Mouse (Mus musculus) NIH3T3 (cell line): ENCODE measurements around the gene Gnaz.
A peak's percentile ranks its signal among the peaks of the same experiment; 100 is the strongest.

Source experiments
- DNase-seq: peaks from one replicate; pipeline ENCODE4 v3.0.0-alpha.2; 2012; ENCODE audit warnings: low read depth

Gnaz gene

DNA sequence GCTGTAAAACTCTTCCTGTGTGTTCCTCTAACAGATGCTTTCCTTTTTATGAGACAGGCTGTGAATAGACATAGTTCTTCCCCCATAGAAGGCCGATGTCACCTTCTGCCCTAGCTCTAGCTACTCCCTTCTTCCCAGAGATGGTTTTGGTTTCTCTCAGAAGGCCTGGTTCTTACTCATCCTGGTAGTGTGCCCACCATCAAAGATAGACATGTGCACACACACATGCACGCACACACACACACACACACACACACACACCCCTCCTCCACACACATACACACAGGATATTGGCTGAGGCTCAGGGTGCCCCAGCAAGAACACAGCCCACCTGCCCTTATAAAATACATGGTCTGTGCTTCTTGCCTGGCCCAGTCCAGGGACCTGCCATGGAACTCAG, 2.3 kb downstream of the Gnaz start:
- DNase-seq = no peak

DNA sequence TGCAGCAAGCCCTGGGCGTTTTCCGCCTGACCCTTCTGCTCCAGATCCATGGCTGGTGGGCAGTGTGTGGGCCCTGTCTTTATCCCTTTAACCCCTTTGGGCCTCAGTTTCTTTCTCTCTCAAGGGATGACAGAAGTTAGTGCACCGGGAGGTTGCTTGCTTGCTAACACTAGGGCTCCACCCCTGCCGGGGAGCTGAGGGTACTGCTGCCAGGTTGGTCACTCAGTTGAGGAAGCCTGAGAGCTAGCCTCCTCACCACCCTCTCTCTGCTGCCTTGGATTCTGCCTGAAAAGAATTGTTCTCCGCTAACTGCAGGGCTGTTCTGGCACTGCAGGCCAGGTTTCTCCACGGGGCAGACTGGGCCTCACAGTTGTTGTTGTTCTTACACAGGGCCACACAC, 6.0 kb downstream of the Gnaz start:
- DNase-seq = no peak

DNA sequence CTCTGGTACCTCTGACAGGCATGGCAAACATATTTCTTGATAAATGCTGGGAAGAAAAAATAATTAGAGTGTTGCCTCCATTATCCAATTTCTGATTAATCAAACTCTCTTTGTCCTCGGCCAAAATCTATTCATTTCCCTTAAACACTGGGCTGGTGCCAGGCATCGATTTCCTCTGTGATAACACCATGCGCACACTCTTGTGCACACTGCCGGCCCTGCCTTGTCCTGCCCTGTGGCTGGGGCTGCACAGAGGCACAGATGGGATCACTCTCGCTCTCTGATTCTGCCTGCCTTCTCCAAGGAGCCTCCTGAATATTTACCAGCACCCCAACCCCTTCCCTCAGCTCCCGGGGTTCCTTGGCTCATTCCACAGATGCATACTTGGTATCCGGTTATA, 8.6 kb downstream of the Gnaz start:
- DNase-seq = no peak

DNA sequence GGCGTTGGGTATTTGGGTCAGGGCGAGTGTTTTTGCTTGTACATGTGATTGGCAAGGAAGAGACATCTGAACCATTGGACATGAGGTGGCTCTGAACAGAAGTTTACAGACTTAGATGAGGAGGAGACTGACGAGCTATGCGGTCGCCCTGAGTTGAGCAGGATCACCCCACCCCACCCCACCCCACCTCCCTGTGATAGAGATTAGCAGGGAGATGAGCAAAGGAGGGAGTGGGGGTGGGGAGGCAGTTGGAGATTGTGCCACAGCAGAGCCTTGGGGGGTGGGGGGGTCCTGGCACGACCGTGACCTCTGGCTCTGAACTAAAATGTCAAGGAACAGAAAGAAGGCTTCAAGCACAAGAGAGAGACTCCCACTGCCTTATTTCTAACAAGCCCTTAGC, 9.5 kb downstream of the Gnaz start:
- DNase-seq = no peak

DNA sequence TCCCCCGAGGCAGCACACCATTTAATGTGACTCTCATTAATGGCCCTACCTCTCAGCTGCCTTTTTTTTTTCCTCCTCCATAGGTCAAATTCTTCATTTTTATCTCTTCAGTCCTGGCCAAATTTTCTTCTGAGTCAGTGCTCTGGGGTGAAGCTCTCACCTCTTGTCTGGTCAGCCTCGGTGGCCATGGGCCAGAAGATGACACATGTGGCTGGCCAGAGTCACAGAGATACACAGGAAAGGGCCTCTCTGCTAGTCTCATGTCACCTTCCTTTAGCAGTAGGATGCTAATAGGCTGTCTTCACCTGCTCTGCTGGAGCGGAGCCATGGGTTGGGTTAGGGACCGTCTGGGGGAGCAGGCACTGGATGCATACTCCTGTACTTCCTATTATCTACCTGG, 11.1 kb downstream of the Gnaz start:
- no peak for DNase-seq

DNA sequence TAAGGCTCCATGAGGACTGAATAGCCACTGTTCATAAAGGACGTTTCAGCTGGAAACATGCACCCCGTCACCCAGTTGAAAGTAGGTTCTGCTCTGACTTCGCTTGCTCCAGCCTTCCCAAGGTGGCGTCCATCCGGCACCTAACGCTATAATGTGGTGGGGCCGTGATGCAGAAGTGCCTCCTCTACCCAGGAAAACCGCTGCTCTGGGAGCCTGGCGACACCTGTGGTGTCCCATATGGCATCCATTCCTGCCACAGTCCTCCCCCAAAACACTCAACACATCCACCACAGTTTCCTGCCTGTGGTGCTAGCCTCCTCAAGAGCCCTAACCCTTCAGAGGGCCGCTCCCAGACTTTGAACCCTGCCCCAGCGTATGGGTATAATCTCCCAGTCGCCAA, 14.2 kb downstream of the Gnaz start:
- DNase-seq = no peak

DNA sequence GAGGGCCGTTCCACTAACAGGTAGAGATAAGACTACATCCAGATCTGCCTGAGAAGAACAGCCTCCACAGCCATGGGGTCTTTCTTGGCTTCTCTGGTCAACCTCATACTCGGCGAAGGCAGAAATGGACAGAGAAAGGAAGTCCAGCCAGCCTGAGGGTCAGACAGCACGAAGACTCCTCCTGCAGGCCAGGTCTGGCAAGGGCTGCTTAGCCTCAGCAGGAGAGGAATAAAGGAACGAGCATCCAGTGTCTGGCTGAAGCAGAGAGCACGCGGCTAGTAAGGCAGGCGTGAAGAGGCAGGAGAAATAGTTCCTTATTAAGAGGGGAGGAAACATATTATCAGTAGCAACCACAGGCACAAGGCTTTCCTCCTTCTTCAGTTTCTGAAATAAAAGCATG, 16.2 kb downstream of the Gnaz start:
- DNase-seq = no peak

DNA sequence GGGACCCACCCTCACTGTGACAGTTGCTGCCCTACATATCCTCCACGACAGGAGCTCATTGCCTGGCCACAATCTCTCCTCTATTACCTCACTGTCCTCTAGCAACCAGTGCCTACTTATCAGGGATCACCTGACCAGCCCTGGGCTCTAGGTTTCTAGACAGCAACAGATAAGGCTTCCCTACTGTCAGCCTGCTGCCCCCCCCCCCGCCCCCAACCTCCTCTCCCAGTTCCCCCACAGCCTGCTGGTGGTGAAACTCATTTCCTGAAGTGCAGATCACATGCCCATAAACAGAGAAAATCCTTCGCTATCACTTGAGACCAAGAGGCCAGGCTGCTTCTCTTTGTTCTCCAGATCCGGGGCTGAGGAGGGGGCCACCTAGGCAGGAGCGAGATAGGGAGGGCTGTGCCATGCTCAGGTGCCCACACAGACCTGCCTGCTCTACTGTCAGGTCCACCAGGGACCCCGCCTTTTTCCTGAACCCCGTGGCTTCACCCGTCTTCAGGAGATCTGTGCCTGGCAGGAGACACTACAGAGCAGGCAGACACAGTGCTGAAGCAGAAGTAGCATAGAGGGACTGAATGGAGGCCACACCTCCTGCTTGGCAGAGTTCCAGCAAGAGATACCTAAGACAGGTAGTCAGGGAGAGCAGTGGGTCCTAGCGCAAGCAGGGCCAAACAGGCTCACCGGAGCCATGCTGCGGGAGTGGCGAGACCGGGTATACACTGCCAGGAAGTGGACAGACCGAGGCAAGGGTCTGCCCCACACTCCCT, 20.9 kb downstream of the Gnaz start:
- no peak for DNase-seq

DNA sequence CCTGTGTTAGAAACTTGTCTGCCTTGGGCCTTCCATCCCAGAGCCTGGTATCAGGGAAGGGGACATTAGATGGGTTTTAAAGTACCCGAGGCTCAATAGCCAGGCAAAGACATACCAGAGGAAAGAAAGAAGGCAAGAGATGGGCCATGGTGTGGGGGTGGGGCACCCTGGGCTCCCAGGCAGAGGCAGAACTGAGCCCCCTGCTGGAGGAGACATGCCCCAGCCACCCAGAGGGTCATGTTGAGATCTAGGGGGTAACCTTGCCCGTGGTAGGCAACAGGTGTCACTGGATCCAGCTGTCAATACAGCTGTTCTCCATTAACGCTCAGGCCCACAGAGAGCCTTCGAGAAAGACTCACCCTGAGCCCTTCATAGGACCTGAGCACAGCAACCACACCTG, 22.8 kb downstream of the Gnaz start:
- peak; percentile 9 for DNase-seq

DNA sequence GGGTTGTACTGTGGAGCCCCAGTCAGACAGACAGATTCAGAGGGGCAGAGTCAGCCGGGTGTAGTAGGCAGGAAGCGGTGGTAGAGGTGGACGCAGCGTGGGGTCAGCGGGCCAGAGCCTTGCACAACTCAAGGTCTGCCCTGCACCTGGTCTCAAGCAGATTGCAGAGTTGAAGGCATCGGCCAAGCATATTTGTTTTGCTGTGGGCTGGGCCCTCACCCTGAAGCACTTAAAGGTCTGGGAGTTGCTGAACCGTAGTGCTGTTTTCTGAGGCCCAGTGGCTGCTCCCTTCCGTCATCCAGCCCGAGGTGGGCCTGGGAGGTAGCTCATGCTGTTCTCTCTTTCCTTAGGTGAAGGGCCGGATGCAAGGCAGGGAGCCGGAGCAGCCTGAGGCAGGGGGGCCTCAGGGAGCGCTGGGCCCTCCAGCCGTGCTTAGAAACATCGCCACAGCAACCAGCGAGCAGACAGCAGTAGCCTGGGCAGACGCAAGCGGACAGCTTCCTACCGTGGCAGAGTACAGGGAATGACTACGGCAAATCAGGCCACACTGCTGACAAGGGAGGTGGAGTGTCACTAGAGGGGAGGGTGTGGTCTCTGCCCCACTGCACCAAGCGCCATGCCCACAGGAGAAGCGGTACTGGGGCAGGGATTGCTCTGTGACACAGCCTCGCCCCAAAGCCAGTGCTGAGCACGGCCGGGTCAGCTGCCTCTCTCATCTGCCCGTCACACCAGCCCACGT, 23.8 kb downstream of the Gnaz start:
- DNase-seq = no peak

DNA sequence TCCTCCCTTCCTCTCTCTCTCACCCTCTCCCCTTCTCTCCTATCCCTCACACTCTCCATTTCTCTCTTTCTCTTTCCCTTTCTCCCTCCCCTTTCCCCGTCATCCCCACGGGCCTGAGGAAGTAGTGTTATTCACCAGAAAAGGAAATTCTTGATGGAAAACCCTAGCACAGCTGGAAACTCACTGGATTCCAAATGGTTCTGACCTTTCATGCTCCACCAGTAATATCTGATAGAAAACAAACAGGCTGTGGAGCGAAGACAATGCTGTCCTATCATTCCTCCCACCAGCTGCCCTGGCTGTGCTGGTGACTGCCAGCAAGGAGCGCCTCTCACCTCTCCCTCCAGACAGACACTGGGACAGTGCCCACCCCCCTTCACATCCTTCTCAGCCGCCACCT, 27.9 kb downstream of the Gnaz start:
- peak; percentile 13 for DNase-seq

DNA sequence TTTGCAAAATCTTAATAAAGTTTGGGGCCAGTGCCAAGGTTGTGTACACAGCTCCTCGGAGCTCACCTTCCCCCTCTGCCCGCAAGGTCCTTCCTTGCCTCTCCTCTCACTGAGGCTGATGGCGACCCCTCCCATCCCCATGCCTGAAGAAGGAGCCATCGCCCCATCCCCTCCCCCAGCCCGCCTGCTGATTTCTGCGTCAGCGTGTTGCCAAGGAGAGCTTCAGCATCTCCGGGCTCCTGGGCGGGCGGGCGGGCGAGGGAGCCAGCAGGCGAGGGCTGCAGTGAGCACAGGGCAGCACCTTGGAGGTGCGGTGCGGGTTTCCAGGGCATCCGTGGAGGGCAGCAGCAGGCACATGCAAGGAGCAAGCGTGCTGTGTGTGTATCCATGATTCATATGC, 28.4 kb downstream of the Gnaz start:
- no peak for DNase-seq

DNA sequence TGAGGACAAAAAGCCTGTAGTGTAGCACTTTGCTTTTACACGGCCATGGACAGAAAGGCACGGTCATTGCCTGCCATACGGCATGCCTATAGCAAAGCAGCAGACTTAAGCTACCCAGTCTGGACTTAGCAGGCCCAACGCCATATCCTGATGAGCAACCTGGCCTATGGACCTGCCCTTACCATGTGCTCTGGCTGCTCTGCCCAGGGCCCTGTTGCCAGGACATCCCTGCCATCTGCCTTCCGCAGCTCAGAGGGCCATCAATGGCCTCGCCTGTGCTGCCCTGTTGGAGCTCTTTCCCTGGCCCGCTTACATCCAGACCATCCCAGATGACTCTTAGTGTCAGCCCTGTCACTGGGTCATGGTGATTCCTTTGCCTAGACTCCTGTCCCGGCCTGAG, 34.4 kb downstream of the Gnaz start:
- DNase-seq = no peak

DNA sequence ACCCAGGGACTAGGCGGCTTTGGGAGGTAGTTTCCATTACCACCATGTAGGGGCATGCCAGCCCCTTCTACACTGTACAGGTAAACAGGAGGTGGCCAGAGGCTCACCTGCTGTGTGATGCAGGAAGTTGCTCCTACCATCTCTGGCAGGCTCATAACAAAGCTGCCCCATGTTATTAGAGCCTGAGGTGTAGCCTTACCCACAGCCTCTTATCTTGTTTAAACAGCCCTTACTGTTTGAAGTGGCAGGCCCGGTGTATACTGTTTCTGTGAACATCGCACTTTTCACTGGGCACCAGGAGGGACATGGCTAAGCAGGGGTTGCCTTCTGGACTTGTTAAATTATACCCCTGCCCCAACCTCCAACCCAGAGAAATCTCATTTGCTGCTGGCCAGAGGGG, 37.1 kb downstream of the Gnaz start:
- DNase-seq = no peak

DNA sequence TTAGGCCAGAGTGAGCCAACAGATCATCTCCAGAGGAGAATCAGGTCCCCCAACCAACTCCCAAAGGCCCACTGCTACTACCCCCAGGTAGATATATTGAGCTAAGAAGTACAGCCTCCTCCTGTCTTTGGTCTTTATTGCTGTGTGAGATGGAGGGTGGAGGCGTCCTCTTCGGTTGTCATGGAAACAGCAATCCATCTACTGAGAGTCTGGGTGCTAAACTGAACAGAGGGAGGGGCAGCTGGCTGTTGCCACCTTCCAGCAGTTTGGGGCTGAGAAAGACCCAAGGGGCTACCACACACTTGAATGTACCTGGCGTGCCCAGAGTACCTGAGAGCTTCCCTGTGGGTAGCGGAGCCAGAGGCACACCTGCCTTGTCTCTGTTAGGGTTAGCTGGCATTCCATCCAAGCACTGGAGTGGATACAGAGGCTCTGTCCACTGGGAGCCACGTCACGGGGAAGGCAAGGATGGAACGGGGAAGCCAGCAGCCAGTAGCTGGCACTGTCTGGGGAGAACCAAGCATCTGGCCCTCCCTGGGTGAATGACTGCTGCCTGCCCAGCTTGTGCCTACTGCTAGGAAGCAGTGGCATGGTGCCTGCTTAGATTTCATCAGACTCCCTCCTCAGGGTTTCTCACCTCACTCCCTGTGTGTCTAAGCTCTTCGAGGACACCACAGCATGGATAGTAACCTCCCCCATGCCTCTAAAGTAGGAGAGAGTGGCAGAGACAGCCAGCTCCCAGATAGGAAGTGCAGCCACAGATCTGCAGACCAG, 40.1 kb downstream of the Gnaz start:
- DNase-seq = no peak

DNA sequence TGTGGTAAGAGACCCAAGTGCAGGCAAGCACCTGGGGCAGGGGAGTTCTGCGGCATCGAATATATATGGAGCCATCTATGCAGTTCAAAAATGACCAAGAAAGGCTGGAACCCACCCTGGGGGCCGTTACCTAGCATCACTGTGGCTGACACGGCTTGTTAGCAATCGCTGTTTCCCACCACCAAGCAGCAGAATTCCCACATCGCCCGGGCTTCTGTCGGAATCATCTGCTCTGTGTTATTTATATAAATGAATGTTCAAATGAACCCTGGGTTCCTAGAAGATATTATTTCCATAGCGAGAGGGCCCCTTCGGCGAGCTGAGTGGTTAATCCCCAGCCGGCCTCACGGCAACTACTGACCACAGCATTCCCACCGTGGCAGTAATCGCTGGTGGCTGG, 43.7 kb downstream of the Gnaz start:
- DNase-seq = no peak

DNA sequence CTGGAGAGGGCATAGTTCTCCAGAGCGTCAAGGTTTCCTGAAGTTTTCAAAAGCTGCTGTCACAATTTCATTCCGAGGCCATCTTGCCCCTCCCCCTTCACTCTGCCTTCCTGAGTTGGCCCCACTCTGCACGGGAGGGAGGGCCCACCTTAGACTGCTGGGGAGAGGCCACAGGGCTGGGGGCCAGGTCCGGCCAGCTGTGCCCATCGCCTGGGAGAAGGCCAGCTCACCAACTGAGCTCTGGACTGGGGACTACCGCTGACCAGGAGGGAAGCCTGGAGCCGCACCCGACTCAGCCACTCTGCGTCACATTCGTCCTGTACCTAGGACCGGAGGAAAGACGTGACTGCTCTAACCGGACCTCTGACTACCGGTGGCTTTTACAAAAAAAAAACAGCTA, 48.5 kb downstream of the Gnaz start:
- DNase-seq = no peak

DNA sequence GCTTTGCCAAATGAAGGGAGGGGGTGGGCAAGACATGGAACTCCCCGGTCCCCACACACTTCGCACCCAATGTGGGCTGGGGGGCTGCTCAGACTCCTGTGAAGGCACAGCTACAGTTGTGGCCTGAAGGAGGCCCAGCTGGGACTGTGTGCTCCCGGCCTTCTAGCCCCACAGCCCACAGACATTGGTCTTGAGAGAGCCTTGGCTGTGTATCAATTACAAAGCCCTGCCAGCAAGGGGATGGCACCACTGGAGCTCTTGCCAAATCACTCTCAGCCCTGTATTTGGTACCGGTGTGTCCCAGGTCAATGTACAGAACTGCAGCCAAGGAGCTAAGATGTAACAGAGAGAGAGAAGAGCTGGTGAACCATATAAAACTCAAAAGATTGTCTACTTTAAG, 49.5 kb downstream of the Gnaz start:
- DNase-seq = no peak

DNA sequence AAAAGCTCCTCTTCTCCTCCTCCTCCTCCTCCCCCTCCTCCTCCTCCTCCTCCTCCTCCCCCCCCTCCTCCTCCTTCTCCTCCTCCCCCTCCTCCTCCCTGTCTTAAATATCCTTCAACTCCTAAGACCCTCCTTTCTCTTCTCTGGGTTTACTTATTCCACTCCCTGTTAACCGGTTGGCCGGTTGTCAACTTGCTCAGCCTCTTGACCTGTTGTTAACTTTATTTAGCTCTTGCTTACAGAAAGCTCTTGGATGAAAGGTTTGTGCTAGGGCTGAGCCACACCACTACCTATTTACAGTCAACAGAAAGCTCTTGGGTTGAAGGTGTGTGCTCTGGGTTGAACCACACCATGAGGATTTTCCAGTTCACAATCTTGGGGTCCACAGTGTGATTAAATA, 53.3 kb downstream of the Gnaz start:
- peak; percentile 11 for DNase-seq

DNA sequence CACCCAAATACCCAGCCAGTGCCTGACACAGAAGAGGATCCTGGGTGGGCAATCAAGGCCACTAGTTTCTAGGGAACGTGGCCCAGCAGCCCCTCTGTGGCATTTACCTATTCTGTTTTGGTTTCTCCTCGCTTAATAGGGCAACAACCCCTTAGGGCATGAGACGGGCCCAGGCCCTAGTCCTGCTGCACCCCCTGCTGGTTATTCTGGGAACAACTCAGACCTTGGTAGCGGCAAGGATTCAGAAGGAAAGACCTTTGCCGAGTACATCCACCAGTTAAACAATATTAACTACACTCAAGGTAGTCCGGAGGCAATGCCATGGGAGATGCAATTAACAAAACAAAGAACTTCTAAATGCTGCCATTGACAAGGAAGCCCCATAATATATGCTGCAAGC, 54.2 kb downstream of the Gnaz start:
- peak; percentile 70 for DNase-seq

DNA sequence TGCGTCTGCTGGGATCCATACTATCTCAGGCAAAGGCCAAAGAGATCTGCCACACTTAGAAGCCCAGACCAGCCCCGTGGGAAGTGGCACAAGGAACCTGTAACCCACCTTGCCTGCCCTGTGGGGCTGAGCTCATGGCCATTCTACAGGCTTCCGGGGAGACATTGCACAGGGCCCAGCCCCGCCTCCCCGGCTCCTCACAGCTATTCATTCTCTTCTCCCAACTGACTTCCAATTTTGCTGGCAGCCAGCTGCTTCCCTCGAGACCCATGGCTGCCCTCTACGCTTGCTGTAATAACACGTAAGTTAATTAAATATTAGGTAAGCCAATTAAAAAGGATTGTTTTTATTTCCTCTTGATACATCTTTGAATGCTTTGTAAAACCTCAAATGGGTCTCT, 59.5 kb downstream of the Gnaz start:
- DNase-seq = no peak

DNA sequence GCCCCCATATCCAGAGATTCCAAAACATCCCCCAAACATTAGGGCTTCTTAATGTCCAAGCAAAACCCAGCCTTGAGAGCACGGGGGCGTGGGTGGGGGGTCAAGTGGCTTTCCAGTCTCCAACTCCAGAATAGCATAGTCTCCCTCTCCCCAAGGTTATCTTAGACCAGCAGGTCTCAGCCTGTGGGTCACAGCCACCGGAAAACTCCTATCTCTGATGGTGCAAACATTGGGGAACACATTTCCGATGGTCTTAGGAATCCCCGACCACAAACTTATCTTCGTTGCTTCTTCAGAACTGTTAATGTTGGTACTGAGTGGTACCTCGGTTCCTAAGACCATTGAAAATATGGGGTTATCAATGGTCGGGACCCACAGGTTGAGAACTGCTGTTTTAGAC, 61.8 kb downstream of the Gnaz start:
- no peak for DNase-seq

DNA sequence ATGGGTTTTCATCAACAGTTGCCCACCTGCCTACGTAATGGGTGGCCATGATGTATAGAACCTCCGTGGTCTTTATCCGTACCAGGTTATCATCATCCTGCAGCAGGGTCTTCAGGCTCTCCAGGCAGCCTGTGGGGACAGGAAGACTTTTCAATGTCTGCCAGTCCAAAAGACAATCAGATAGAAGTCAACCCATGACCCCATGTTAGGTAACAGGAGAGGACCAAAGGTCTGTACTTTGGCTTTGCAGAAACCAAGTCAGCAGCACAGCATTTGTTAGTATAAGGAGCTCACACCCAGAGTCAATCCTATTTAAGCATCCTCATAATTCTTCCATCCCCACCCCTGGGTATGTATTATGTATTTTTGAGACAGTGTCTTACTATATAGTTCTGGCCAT, 62.7 kb downstream of the Gnaz start:
- no peak for DNase-seq
